ENCODE assay signal across 32 mouse cellular contexts in the genomic region with DNA sequence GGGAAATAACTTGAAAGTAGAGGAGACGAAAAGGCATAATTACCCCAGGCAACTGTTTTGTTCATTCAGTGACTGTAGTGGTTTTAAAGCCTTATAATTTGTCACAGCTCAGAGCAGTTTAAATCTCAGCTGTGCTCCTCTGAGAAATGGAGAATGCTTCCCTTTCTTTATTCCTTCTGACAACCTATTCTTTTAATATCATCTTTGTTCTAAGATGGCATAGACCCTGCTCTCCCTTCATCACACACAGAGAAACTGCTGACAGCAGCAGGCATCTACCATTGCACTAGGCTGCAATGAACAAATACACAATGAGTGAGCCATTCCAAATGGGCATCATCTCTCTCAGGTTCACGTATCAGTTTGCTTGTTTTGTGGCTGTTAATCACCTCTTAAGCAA. TPM values are rescaled to one million over a fixed set of nuclear protein-coding genes. Genes with fewer than 3 reads are reported as not detected.
DNase-seq lines count a peak whose midpoint lies in the region; ATAC-seq and TF ChIP-seq lines count a peak whose summit lies in the region.
"Had no signal": no experiment of that assay in that cellular context is flagged by ENCODE, and none has a peak within 500 bp of the region (broad histone marks: within the 10 kb centered on the region; RNA-seq: fewer than 3 reads in every experiment).

No protein-coding gene starts in this region.

- no peaks in the 10 kb centered on the region for H3K36me3 ChIP-seq in hindbrain, embryonic 14.5 days (replicated peaks; ENCODE audit: control insufficient read depth, insufficient read depth)
- no peaks in the 10 kb centered on the region for H3K36me3 ChIP-seq in hindbrain, postnatal 0 days (ENCODE audit: insufficient read depth, low read length)
- H3K36me3 ChIP-seq in midbrain, embryonic 15.5 days (replicated peaks): no peaks in the 10 kb centered on the region
- H3K36me3 ChIP-seq in midbrain, embryonic 10.5 days: no peaks in the 10 kb centered on the region
- H3K36me3 ChIP-seq: hindbrain, embryonic 15.5 days; intestine, embryonic 15.5 days; liver, embryonic 13.5 days had no signal

- H3K4me3 ChIP-seq in hindbrain, embryonic 14.5 days (replicated peaks; ENCODE audit: low read length): no peak overlapping the region
- H3K4me3 ChIP-seq in hindbrain, postnatal 0 days (ENCODE audit: low read length): no peak overlapping the region
- no peak overlapping the region for H3K4me3 ChIP-seq in midbrain, embryonic 15.5 days
- no peak overlapping the region for H3K4me3 ChIP-seq in midbrain, embryonic 10.5 days
- H3K4me3 ChIP-seq in olfactory bulb, adult 2 months (ENCODE audit: insufficient read depth, low read depth, low read length): no peak overlapping the region
- H3K4me3 ChIP-seq: gastrocnemius, adult 2 months; hindbrain, embryonic 15.5 days; intestine, embryonic 15.5 days; layer of hippocampus, adult 2 months; liver, embryonic 13.5 days had no signal

- ATAC-seq in hindbrain, embryonic 14.5 days (ENCODE audit: low FRiP score): 0 out of 2 replicates have a peak, but pooled peaks have one; percentile 46
- no peak for ATAC-seq in hindbrain, postnatal 0 days
- ATAC-seq in midbrain, embryonic 15.5 days (replicated peaks): peak; percentile 48; the same call in 1 of the 2 replicates
- ATAC-seq: CD4-positive, CD25-positive, alpha-beta regulatory T cell, adult 4 months; intestine, embryonic 15.5 days had no signal

- H3K4me2 ChIP-seq in hindbrain, embryonic 14.5 days (replicated peaks): no peak overlapping the region
- H3K4me2 ChIP-seq in hindbrain, postnatal 0 days (ENCODE audit: low read depth, low read length): no peak overlapping the region
- no peak overlapping the region for H3K4me2 ChIP-seq in midbrain, embryonic 15.5 days
- H3K4me2 ChIP-seq: heart, embryonic 11.5 days; hindbrain, embryonic 15.5 days; intestine, embryonic 15.5 days; liver, embryonic 13.5 days had no signal

- no peak for TF ChIP-seq CTCF in hindbrain, postnatal 0 days (IDR thresholded peaks at IDR 0.05; ENCODE audit: low read depth)
- TF ChIP-seq CTCF in brain, embryonic 14.5 days (IDR thresholded peaks at IDR 0.05; ENCODE audit: borderline replicate concordance, extremely low read depth, insufficient read depth, insufficient read length): no peak
- no peak for TF ChIP-seq CTCF in olfactory bulb, adult 2 months (IDR thresholded peaks at IDR 0.05; ENCODE audit: insufficient read depth, low read depth, low read length)

- no peaks in the 10 kb centered on the region; the same call in 1 of the 2 replicates for H3K4me1 ChIP-seq in hindbrain, embryonic 14.5 days (replicated peaks; ENCODE audit: control insufficient read depth, insufficient read depth, low read length)
- no peaks in the 10 kb centered on the region for H3K4me1 ChIP-seq in hindbrain, postnatal 0 days (ENCODE audit: insufficient read depth, low read length)
- no peaks in the 10 kb centered on the region; the same call in 1 of the 2 replicates for H3K4me1 ChIP-seq in midbrain, embryonic 15.5 days
- H3K4me1 ChIP-seq in midbrain, embryonic 10.5 days: peaks cover 3% of the 10 kb centered on the region; the same call in 1 of the 2 replicates
- no peaks in the 10 kb centered on the region for H3K4me1 ChIP-seq in olfactory bulb, adult 2 months (ENCODE audit: control insufficient read depth, insufficient read depth, low read length)
- H3K4me1 ChIP-seq: intestine, embryonic 15.5 days; liver, embryonic 13.5 days had no signal

- no peak overlapping the region for H3K9ac ChIP-seq in hindbrain, embryonic 14.5 days
- no peak overlapping the region for H3K9ac ChIP-seq in hindbrain, postnatal 0 days (replicated peaks; ENCODE audit: low read length)
- no peak overlapping the region for H3K9ac ChIP-seq in midbrain, embryonic 15.5 days
- H3K9ac ChIP-seq: hindbrain, embryonic 15.5 days; intestine, embryonic 15.5 days; liver, embryonic 13.5 days had no signal

- DNase-seq in hindbrain, embryonic 14.5 days (ENCODE audit: low spot score): no peak
- DNase-seq in hindbrain, postnatal 0 days (ENCODE audit: low spot score): no peak
- no peak for DNase-seq in midbrain, embryonic 10.5 days (ENCODE audit: low spot score)
- peak; percentile 61 for DNase-seq in brain, embryonic 14.5 days (ENCODE audit: low read depth)
- DNase-seq in urinary bladder, postnatal 25 days (ENCODE audit: low spot score): no peak
- DNase-seq: adrenal gland, postnatal 14 days; cerebellum, adult 8-10 months; cerebellum, postnatal 36 days; gastrocnemius, adult 2 months; gastrocnemius, postnatal 36 days; heart, adult 18-20 months; heart, postnatal 4 days; kidney, adult 2 months; kidney, postnatal 36 days; left cerebral cortex, postnatal 4 days; liver, embryonic 13.5 days; lung, adult 2 months; lung, postnatal 10 days had no signal

- WGBS in hindbrain, embryonic 14.5 days: 33% methylated on average over 2 of the region's 2 CpGs
- 51% methylated on average over 2 of the region's 2 CpGs for WGBS in hindbrain, postnatal 0 days
- WGBS in midbrain, embryonic 15.5 days: 39% methylated on average over 2 of the region's 2 CpGs
- WGBS in midbrain, embryonic 10.5 days: 70% methylated on average over 2 of the region's 2 CpGs
- 15% methylated on average over 2 of the region's 2 CpGs for WGBS in olfactory bulb, adult 2 months

- H3K27me3 ChIP-seq in hindbrain, embryonic 14.5 days (ENCODE audit: control insufficient read depth, insufficient read depth, low read length): no peaks in the 10 kb centered on the region
- no peaks in the 10 kb centered on the region for H3K27me3 ChIP-seq in hindbrain, postnatal 0 days (ENCODE audit: insufficient read depth, low read length)
- H3K27me3 ChIP-seq in midbrain, embryonic 15.5 days (replicated peaks): no peaks in the 10 kb centered on the region
- no peaks in the 10 kb centered on the region for H3K27me3 ChIP-seq in midbrain, embryonic 10.5 days (ENCODE audit: low read depth, poor library complexity, severe bottlenecking)
- H3K27me3 ChIP-seq: hindbrain, embryonic 15.5 days; intestine, embryonic 15.5 days; liver, embryonic 13.5 days had no signal

- TF ChIP-seq POLR2A in brain, embryonic 14.5 days (IDR thresholded peaks at IDR 0.05; ENCODE audit: borderline replicate concordance, extremely low read depth, insufficient read depth, insufficient read length, poor library complexity, severe bottlenecking): no peak
- TF ChIP-seq POLR2A in olfactory bulb, adult 2 months (IDR thresholded peaks at IDR 0.05; ENCODE audit: insufficient read depth, low read depth, low read length): no peak

- H3K9me3 ChIP-seq in hindbrain, embryonic 14.5 days (ENCODE audit: control insufficient read depth, low read length): no peaks in the 10 kb centered on the region
- H3K9me3 ChIP-seq in hindbrain, postnatal 0 days (ENCODE audit: low read length): no peaks in the 10 kb centered on the region
- no peaks in the 10 kb centered on the region for H3K9me3 ChIP-seq in midbrain, embryonic 15.5 days
- no peaks in the 10 kb centered on the region for H3K9me3 ChIP-seq in midbrain, embryonic 10.5 days (replicated peaks)
- H3K9me3 ChIP-seq: hindbrain, embryonic 15.5 days; intestine, embryonic 15.5 days; liver, embryonic 13.5 days had no signal

- H3K27ac ChIP-seq in hindbrain, embryonic 14.5 days: no peak overlapping the region
- H3K27ac ChIP-seq in hindbrain, postnatal 0 days: no peak overlapping the region
- H3K27ac ChIP-seq in midbrain, embryonic 15.5 days: no peak overlapping the region
- no peak overlapping the region for H3K27ac ChIP-seq in midbrain, embryonic 10.5 days (replicated peaks)
- H3K27ac ChIP-seq in olfactory bulb, adult 2 months (ENCODE audit: insufficient read depth, low read depth, low read length): peak overlapping the region; percentile 85; the same call in 1 of the 2 replicates
- H3K27ac ChIP-seq: gastrocnemius, adult 2 months; hindbrain, embryonic 15.5 days; intestine, embryonic 15.5 days; layer of hippocampus, adult 2 months; liver, embryonic 13.5 days; macrophage had no signal

RNA-seq across cellular contexts. Expression of gene Gm11232, which starts 50.5 kb away (rescaled TPM):
- not detected in 2 replicates for polyA plus RNA-seq in hindbrain, embryonic 14.5 days (2014; fragmentation: Nextera tagmentation; extraction: Ambion mirVana)
- 0.79 TPM in 1 of 2 replicates, not detected in the other for total RNA-seq in hindbrain, postnatal 0 days (2014; rRNA removed)
- not detected in 2 replicates for polyA plus RNA-seq in hindbrain, postnatal 0 days (2015; fragmentation: Nextera tagmentation; extraction: Ambion mirVana)
- not detected in 2 replicates for polyA plus RNA-seq in midbrain, embryonic 15.5 days (2015; fragmentation: Nextera tagmentation; extraction: Ambion mirVana)
- polyA plus RNA-seq in midbrain, embryonic 10.5 days (2016; fragmentation: Nextera tagmentation; extraction: Ambion mirVana): not detected in 2 replicates
- 0.07 TPM in 1 of 2 replicates, not detected in the other for polyA plus RNA-seq in brain, embryonic 14.5 days (2012; rRNA removed)
- polyA plus RNA-seq in olfactory bulb, adult 2 months (2012; ENCODE audit: insufficient read depth, insufficient read length, low replicate concordance, missing spikeins): not detected in 2 replicates
- total RNA-seq: adrenal gland, postnatal 14 days; gastrocnemius, adult 2 months; gastrocnemius, postnatal 36 days; heart, adult 18-20 months; heart, postnatal 4 days; layer of hippocampus, adult 2 months; layer of hippocampus, postnatal 14 days; left cerebral cortex, adult 8-10 months; left cerebral cortex, postnatal 4 days; megakaryocyte-erythroid progenitor cell, adult 5-6 weeks; monocyte, adult 5-6 weeks; neutrophil, adult 5-6 weeks had no signal
- polyA plus RNA-seq: CD4-positive, CD25-positive, alpha-beta regulatory T cell, adult 4 months; heart, embryonic 16.5 days; hindbrain, embryonic 15.5 days; kidney, adult 2 months; liver, embryonic 13.5 days; lung, adult 2 months; macrophage had no signal
